Mouse (Mus musculus) G1E-ER4 (cell line): Measurements from ENCODE around the gene Zfp607b. TPM values are rescaled to one million over a fixed set of nuclear protein-coding genes. Genes with fewer than 3 reads are reported as not detected.

Source experiments
- GATA1 ChIP-seq: IDR thresholded peaks from one replicate; pipeline ENCODE4 v1.8.0; 2012; ENCODE audit warnings: low read length, inconsistent platforms
- polyA plus RNA-seq: library from polyadenylated mRNA; stranded (reverse); fragments of >175 nt; gene quantifications from 2 replicates; pipeline ENCODE4 v1.2.3, GENCODE M21; 2012

Gene Zfp607b
- polyA plus RNA-seq = 0.08 and 0.14 TPM in 2 replicates

DNA sequence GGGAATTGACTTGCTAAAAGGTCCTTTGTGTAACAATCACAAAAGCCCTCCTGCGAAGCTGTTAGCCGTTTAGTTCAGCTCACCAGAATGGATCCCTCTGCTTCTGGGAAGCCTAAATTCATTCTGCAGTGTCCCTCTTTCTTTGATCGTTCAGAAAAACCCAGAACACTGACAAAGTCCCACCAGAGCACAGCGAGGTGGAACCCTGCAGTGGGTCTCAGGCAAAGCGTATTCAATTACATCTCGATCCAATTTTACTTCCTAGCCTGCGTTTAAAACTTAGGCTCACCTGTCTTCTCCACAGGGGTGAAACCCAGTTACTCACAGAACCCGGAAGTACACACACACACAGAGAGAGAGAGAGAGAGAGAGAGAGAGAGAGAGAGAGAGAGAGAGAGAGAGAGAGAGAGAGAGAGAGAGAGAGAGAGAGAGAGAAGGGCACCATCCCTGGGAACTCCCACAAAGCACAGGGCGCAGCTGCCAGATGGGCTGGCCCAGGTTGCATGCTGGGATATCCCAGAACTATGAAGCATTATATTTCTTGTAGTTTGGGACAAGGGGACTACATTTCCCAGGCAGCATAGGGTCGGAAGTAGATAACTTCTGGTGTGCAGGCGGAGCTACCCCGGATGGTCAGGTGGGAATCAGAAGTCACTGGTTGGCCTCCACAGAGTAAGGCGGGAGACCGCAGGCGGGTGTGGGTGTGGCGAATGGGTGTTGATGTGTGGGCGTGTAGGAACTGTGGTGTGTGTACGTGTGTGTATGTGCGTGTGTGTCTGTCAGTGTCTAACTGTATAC is at the start of gene Zfp607b:
TSS of gene Zfp607b (plus strand) at position 526 of the 798 bp plus-strand sequence.
- TF ChIP-seq GATA1 = no peak

DNA sequence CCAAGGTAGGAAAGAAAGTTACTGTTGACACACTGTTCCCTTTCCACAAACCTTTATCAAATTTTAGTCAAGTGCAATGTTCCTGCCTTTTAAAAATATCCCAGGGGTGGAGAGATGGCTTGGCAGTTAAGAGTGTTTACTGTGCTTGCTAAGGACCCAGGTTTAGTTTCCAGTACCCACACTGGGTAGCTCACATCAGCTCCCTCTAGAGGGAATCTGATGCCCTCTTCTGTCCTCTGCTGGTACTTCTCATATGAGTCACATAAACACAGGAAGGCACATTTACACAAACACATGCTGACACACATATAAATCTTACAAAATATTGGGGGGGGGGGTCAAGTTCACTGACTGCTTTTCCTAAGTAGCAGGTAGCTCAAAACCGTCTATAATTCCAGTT is 44.7 kb upstream of the Zfp607b start:
- no peak for TF ChIP-seq GATA1

DNA sequence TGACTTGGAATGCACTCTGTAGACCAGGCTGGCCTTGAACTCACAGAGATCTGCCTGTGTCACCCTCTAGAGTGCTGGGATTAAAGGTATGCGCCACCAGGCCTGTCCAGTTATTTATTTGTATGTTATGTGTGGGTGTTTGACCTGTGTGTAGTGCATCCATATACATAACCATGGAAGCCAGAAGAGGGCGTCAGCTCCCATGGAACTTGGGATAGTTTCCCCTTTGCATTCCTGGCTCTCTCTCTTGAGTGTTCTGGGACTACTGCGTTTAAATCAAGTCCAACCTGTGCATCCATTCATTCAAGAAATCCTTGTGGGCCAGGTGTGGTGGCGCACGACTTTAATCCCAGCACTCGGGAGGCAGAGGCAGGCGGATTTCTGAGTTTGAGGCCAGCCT is 42.6 kb upstream of the Zfp607b start:
- no peak for TF ChIP-seq GATA1

DNA sequence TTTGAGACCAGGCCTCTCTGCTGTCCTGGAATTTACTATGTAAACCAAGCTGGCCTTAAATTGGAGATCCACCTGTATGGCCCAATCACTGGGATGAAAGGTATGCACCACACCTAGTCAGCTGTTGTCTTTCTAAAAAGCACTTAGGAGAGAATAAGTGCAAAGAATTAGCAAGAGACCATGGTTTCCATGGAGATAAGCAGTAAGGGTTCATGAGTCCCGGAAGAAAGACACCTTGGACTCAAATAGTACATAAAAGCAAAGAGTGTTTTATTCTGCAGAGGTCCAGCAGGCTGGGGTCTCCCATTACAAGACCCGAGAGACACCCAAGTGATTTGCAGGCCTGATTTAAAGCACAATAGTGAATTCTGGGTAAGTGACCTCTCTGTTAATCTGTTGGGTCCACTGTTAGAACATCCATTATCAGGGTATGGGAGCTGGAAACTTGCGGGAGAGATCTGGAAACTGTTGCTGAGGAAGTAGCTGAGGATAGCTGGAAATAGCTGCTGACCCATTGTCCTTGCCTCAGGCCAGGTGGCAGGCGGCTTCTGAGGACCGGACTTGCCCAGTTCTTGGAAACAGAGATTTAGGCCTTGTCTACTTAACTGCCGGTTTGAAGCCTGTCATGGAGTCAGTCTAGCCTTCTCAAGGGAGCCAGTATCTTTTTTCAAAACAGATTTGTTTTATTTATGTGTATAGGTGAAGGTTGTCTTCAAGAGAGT is 41.7 kb upstream of the Zfp607b start:
- no peak for TF ChIP-seq GATA1

DNA sequence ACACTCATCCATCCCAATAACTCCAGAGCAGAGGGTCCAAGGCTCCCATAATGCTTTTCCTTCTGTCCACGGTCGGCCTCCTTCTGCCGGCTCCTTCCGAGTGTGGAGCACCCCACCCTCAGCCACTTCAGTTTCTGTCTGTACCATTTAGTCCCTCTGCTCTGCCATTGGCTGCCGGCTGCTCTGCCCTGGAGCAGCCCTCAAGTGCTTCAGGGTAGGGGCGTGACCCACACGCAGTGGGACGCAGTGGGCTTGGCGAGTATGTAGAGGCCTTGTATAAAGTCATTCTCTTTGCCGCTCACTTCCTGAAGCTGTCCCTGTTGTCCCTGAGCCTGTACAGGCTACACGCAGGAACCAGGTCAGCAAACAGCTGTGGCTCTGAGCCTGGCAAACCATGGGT is 39.4 kb upstream of the Zfp607b start:
- TF ChIP-seq GATA1 = no peak

DNA sequence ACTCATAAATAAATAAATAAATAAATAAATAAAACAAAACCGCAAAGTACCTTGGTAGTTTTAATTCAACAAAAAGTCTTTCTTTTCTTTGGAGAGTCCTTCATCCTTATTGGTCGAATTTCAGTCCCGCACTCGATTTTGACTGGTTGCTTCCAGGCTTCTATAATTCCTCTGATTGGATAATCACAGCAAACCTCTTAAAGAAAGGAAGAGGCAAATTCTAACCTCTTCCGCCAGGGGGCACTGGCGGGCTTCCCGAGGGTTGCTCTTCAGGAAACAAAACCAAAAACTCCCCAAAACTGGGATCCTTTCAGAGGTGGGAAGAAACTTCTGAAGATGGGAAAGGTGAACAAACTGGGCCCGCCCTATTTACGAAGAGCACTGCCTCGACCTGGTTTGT is 38.2 kb upstream of the Zfp607b start:
- no peak for TF ChIP-seq GATA1

DNA sequence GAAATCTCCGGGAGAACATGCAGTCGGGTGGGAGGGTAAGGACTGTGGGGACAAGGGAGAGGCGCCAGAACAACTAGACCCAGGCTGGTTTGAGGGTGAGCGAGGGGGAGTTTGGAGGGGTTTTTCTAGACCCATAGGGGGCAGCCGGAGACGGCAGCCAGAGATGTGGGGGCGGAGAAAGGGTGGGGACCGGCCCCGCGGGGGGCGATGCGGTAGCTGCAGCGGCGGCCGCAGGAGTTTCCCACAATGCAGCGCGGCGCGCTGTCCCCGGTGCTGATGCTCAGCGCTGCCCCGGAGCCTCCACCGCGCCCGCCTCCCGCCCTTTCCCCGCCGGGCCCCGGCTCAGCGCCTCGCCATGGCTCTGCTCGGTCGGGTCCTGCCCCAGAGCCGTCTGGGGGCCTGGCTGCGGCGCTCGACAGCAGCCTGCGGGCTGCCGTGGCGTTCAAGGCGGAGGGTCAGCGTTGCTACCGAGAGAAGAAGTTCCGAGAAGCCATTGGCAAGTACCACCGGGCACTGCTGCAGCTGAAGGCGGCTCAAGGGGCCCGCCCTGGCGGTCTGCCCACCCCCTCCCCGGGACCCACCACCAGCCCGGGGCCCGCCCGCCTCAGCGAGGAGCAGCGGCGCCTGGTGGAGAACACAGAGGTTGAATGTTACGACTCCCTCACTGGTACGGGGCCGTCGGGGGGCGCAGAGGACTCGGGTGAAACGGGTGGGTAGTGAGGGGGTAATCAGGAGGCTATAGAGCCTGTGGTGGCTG is 35.3 kb upstream of the Zfp607b start, which contains the start of gene Ttc9b:
TSS of gene Ttc9b (plus strand) at position 235 of the 757 bp plus-strand sequence.
- TF ChIP-seq GATA1 = no peak

DNA sequence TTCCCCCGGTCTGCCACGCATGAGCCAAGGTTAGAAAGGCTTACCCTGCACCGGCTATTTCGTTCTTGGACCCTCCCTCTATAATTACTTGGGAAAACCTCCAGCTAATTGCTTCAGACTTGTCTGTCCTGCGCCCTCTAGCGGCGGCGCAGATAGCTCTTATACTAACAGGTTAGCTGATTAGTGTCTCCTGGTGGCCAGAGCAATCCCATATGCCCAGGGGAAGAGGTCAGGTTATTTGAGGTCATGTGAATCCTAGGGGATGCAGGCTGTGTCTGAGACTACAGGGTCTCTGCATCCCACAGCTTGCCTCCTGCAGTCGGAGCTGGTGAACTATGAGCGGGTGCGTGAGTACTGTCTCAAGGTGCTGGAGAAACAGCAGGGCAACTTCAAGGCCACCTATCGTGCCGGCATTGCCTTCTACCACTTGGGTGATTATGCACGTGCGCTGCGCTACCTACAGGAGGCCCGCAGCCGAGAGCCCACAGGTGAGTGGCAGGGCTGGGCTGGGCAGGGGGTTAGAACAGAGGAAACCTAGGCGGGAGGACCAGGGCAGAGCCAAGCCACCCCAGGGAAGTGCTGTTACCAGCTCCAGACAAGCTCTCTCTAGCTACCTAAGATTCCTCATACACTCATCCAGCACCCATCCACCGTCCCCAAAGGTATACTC is 34.4 kb upstream of the Zfp607b start:
- no peak for TF ChIP-seq GATA1

DNA sequence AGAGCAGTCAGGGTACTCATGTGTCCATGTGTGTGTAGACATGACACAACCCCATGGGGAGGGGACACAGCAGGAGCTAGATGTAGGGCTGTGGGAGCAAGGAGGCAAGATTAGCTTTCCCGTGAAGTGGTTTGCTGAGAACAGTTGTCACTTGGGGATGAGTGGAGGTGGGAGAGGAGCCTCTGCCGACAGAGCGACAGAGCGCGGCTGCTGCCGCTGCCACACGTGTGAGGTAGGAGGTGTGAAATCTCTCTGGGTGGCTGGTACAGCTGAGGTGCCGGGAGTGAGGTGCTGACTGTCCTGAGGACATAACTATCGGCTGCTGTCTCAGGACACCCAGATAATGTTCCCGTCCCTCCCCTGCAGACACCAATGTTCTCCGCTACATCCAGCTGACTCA is 33.6 kb upstream of the Zfp607b start:
- no peak for TF ChIP-seq GATA1

DNA sequence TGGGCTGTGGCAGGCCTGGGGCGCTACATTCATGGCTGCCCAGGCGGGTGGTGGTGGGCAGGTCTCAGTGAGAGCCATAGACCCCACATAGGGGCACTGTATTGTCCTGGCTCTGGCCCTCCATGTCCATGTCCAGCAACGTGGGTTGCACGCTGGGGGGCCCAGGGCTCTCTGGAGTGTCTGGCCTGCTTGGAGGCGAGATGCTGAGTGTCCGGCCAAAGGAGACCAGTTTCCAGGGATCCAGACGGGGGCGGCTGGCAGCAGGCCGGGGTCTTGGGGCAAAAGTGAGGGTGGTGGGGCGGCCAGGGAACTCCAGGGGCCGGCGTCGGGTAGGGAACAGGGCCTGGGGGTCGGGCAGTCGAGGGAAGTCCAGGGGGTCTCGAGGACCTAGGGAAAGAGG is 32.5 kb upstream of the Zfp607b start:
- TF ChIP-seq GATA1 = no peak

DNA sequence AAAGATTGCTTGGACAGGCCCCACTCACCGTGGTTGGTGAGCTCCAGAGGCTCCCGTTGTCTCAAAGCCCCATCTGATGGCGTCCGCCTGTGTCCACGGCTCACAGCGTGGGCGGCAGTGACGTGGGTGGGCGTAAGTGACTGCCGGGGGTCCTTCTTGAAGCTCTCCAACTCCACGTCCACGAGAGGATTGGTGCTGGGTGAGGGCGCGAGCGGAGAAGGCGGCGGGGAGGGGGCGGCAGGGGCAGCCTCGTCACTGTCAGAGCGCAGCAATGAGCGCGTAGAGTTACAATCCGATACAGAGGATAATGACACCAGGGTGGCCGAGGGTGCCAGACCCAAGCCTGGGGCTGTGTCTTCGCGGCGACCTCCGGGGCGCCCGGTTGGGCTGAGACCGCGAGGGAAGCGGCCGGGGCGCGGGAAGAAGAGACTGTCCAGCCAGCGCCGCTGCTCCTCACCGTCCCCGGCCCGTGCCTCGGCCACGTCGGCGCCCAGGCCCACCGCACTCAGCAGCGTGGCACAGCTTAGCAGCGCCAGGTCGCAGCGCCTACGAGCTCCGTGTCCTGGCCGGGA is 31.2 kb upstream of the Zfp607b start:
- no peak for TF ChIP-seq GATA1

DNA sequence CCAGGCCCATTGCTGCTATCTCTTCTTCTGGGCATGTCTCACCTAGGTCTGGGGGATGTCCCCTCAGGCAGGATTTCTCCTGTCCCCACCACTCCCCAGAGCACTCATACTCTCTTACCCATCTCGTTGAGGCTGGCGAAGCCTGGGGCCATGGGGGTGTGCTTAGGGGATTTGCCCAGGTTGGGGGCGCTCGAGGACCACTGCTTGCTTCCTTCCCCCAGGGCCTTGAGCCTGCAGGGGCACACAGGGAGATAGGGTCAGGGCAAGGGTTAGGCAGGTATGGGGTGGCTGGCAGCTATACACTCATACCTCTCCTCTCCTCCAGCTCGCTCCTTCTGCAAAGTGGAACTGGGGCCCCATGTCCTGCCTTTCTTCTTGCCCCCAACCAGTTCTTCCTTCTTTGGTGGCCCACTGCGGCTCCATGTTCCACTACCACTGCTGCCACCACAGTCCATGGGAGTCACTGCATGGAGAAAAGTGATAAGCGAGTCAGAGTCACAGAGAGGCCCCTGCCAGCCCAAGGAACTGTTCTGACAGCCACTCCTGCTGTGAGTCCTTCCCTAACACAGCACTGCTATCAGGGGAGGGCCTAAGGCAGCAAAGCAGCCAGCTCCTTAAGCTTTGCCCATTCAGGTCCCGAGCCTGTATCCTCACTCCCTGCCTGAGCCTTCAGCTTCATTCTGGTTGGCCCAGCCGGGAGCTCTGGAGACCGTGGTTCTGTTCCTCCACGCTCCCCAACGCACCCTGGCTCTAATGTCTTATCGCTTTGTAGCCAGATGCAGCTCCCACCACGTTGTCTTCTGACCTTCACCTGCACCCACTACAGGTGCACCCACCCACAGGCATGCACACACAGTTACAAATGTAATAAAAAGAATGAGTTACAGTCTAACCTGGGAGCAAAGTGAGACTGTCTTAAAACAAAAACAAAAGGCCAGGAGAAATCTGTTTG is 30.2 kb upstream of the Zfp607b start:
- TF ChIP-seq GATA1 = no peak

DNA sequence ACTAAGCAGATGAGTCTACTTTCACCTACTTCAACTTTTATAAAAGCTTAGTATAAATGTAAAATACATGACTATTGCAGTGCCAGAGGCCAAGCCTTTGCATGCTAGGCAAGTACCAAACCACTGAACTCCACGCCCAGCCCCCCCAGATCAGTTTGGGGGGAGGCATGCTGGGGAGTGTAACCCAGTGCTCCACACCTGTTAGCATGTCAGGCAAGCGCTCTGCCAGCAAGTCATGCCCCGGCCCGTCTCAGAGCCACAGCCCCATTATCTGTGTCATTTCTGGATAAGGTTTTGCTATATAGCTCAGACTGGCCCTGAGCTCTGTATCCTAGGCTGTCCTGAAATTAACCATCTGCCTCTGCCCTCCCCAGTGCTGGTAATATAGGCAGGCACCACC is 27.1 kb upstream of the Zfp607b start:
- no peak for TF ChIP-seq GATA1

DNA sequence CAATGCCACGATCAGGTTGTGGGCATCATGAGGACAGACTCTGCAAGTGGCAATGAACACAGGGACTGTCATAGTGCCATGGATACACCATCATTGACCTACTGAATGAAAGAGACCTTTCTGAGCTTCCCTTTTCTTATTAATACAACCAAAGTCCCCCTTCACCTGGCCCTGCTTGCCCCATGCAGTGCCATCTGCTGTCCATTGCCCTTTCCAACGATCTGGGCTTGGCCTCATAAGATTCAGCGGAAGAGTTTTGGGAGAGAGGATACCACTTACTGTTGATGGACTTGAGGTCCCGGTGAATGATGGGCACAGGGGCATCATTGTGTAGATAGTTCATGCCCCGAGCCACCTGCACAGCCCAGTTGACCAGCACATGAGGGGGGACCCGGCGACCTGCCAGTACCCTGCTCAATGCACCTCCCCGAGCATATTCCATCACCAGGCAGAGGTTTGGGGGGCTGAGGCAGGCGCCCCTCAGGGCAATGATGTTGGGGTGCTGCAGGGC is 16.0 kb upstream of the Zfp607b start:
- no peak for TF ChIP-seq GATA1
